Mouse (Mus musculus) lung, postnatal 10 days (tissue): Measurements from ENCODE around the gene Prkd2.

Experiments
- DNase-seq: peaks from one replicate; pipeline ENCODE4 v3.0.0; 2021

The Prkd2 gene

GRCm38 (mm10) chr7:16869497-16869896 is 26.8 kb downstream of the Prkd2 start:
- DNase-seq, result no peak

GRCm38 (mm10) chr7:16871600-16871999 is 28.9 kb downstream of the Prkd2 start:
- no peak for DNase-seq

- DNase-seq, result no peak
Observed at GRCm38 (mm10) chr7:16872478-16872877, 29.8 kb downstream of the Prkd2 start.

GRCm38 (mm10) chr7:16873392-16873791 is 30.7 kb downstream of the Prkd2 start:
- DNase-seq, result no peak

GRCm38 (mm10) chr7:16874190-16874589 is 31.5 kb downstream of the Prkd2 start:
- DNase-seq, result peak; percentile 89

- peak; percentile 100 for DNase-seq
Observed at GRCm38 (mm10) chr7:16874756-16875309, 32.1 kb downstream of the Prkd2 start.

GRCm38 (mm10) chr7:16875310-16875325 is 32.4 kb downstream of the Prkd2 start, which contains the start of gene Dact3:
Gene Dact3, plus strand, starts transcription at chr7:16875317.
- DNase-seq, result no peak

GRCm38 (mm10) chr7:16875326-16875725 is 32.6 kb downstream of the Prkd2 start:
- no peak for DNase-seq

- no peak for DNase-seq
Observed at GRCm38 (mm10) chr7:16876006-16876405, 33.3 kb downstream of the Prkd2 start.

GRCm38 (mm10) chr7:16876608-16877007 is 33.9 kb downstream of the Prkd2 start:
- DNase-seq, result peak; percentile 63

GRCm38 (mm10) chr7:16877717-16878116 is 35.0 kb downstream of the Prkd2 start:
- no peak for DNase-seq

GRCm38 (mm10) chr7:16879796-16880547 is 37.3 kb downstream of the Prkd2 start:
- DNase-seq, result peak; percentile 80

- no peak for DNase-seq
Observed at GRCm38 (mm10) chr7:16880615-16881014, 37.9 kb downstream of the Prkd2 start.

GRCm38 (mm10) chr7:16883162-16883561 is 40.5 kb downstream of the Prkd2 start:
- no peak for DNase-seq

GRCm38 (mm10) chr7:16884334-16884733 is 41.6 kb downstream of the Prkd2 start:
- no peak for DNase-seq

- DNase-seq, result no peak
Observed at GRCm38 (mm10) chr7:16885271-16885776, 42.6 kb downstream of the Prkd2 start.

GRCm38 (mm10) chr7:16885905-16886304 is 43.2 kb downstream of the Prkd2 start:
- no peak for DNase-seq

GRCm38 (mm10) chr7:16890536-16890935 is 47.8 kb downstream of the Prkd2 start:
- peak; percentile 62 for DNase-seq

- peak; percentile 93 for DNase-seq
Observed at GRCm38 (mm10) chr7:16890944-16891343, 48.2 kb downstream of the Prkd2 start.

GRCm38 (mm10) chr7:16891641-16892351 is 49.1 kb downstream of the Prkd2 start, which contains the start of gene Gng8:
Gene Gng8, plus strand, starts transcription at chr7:16891786.
- peak; percentile 91 for DNase-seq

- no peak for DNase-seq
Observed at GRCm38 (mm10) chr7:16892352-16892730, 49.6 kb downstream of the Prkd2 start.

GRCm38 (mm10) chr7:16893612-16894011 is 50.9 kb downstream of the Prkd2 start:
- no peak for DNase-seq

GRCm38 (mm10) chr7:16894279-16894678 is 51.6 kb downstream of the Prkd2 start:
- DNase-seq, result no peak

GRCm38 (mm10) chr7:16895000-16895399 is 52.3 kb downstream of the Prkd2 start:
- peak; percentile 90 for DNase-seq
